Mouse (Mus musculus): Measurements from ENCODE around the gene Btg4. TPM values are rescaled to one million over a fixed set of nuclear protein-coding genes. Genes with fewer than 3 reads are reported as not detected.

Gene Btg4
- total RNA-seq, 2 experiments from 2014 or later: not detected

DNA sequence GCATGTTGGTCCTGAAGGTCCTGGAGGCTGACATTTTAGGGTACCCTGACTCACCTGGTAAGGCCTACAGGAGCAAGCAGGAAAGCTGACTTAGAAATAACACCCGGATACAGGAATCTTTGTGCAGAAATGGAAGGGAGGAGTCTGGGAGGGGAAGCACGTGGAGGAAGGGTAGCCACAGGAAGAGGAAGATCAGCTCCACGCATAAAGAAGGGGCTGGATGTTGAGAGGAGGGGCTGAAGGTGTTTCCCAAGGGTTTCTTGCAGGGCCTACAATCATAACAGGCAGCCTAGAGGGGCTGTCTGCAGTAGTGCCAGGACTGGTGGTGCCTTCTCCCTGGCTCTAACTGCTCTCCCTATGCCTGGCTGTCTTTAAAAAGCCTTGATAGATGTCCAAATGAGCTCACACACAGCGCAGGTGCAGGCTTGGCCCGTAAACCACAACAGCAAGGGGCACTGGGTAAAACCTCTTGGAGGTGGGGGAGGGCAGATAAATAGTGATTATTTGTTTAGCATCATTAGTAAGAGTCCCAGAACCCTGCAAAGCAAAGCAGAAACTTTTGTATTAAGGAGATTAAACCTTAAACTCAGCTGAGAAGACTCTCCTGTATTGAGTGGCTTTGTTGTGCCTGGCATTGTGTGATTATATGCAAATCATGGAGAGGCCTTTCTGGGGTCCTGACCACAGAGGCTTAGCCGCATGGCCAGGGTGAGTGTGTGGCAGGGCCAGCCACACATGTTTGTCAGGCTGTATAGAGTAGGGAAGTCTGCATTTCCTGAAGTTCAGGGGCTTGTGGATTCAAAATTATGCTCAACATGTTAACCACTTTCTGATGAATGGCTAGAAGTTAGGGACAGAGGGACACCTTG is 104.8 kb downstream of the Btg4 start, which contains the start of gene Gm32742:
Gene Gm32742 (minus strand): TSS at position 206 of the 869 bp plus-strand sequence.
- DNase-seq (ENCODE audit: low spot score in 2 of 2): no peak

DNA sequence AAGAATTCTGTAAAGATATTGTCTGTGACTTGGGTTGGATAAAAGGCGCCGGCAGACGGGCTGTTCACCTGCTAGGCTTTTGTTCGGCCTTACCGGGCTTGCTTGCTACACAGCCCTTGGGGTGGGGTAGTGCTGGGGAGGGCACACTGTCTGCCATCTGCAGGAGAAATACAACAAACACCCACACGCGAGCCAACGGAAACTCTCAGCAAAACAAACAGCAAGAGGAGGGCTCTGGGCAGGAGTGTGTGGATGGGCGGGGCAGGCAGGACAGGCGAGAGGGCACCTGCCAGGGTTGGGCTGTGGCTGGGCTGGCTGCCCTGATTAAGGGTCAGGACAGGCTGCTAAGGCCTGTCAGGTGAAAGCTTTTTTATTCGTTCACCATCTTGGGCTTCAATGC is 107.3 kb downstream of the Btg4 start:
- no peak for DNase-seq (ENCODE audit: low spot score in 2 of 2)

DNA sequence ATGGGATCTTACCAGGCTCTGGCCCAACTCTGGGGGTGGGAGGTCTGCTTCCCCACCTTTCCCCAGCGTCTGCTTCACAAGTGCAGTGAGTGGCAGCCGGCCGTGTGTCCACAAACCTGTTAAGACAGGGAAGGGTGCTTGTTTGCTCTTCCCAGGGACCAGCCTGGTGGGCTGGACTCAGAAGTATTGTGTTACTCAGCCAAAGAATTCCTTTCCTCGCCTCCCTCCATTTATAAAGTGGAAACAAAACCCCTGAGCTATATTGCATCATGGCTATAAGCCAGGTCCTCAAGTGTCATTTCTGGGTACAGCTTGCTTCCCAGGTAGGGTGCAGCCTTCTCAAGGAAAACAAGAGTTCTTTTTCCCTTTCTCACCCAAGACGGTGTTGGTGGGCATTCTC is 108.0 kb downstream of the Btg4 start:
- DNase-seq (ENCODE audit: low spot score in 2 of 2): no peak

DNA sequence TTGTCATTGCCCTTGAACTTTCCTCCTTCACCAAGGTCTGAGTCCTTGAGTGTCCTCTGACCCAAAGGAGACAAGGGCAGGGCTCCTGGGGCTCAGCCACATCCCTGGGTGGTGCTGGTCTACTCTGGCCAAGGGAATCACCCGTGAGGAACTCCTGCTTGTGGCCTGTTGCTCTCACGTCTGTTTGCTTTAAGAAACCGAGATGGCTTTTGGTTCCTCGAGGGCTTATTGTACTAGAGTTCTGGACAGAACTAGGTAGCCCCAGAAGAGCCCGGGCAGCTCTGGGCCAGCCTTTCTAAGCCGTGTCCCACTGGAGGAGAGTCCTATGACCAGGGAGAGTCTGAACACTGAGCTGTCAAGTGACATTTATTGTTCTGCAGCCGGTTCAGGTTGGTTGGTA is 108.4 kb downstream of the Btg4 start:
- no peak for DNase-seq (ENCODE audit: low spot score in 2 of 2)

Small RNA genes within 50 kb of the gene (microRNA-seq; reads per million reads assigned to microRNA genes)
- 24.9 to 62.4 reads per million in 2 experiments for gene Mir34b
- gene Mir34c: 408 to 1,628 reads per million in 2 experiments

Other genes with a start within 250 kb of the Btg4 start
- 10 to 100 TPM; 17.4 to 17.7 TPM for gene Ppp2r1b, start 215.6 kb upstream of the Btg4 start, total RNA-seq (2021)
- 10 to 100 TPM; 42.6 to 48.2 TPM for gene Sik2, start 51.8 kb upstream of the Btg4 start, total RNA-seq (2021)
- gene Layn, start 16.2 kb downstream of the Btg4 start, total RNA-seq (2021): 1 to 10 TPM; 3.6 to 5.9 TPM
- under 1 TPM in 1 of 2 experiments, not detected in 1; 0.67 TPM for gene 4833427G06Rik, start 41.2 kb downstream of the Btg4 start, total RNA-seq (2021)
- not detected for gene Gm32742, start 104.6 kb downstream of the Btg4 start, total RNA-seq (2021)
- gene Pou2af1, start 152.8 kb downstream of the Btg4 start, total RNA-seq (2021): under 1 TPM in 1 of 2 experiments, not detected in 1; 0.17 TPM
- 1 to 10 TPM; 1.1 to 1.3 TPM for gene Colca2, start 217.7 kb downstream of the Btg4 start, total RNA-seq (2021)